Mouse (Mus musculus) MEL-GATA-1-ER (cell line): ENCODE measurements at regions not wholly inside any gene's neighbourhood (a gene's known extent, or its start where the extent isn't known, plus 50 kb on each side); places are given as distances from the start of the nearest gene placed in this dataset.

Source experiments
- DNase-seq: peaks from one replicate; pipeline ENCODE4 v3.0.0-alpha.2; 2012; ENCODE audit warnings: low read depth; ENCODE audit errors: extremely low read depth

- no peak for DNase-seq
Observed at GRCm38 (mm10) chr2:64860113-64860512, 164.7 kb downstream of the Grb14 start.

DNA sequence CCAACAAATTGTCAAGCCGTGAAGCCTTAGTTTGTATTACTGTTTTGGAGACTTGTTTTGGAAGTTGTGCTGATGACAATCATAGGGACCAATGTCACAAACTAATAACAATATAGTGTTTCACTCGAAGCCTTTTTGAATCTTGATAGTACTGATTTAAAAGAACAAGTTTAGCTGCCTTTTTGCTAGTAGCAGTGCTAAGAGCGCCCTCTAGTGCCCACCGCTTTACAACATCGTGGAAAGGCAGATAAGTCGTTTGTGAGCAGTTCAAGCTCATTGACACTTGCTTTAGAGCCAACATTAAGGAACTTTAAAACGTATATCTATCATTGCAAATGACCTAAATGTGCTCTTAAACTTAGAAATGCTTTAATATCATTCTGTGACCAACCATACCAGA lies 170.9 kb downstream of the Grb14 start:
- peak; percentile 44 for DNase-seq

GRCm38 (mm10) chr2:64852913-64853312 lies 171.9 kb downstream of the Grb14 start:
- DNase-seq = no peak

DNA sequence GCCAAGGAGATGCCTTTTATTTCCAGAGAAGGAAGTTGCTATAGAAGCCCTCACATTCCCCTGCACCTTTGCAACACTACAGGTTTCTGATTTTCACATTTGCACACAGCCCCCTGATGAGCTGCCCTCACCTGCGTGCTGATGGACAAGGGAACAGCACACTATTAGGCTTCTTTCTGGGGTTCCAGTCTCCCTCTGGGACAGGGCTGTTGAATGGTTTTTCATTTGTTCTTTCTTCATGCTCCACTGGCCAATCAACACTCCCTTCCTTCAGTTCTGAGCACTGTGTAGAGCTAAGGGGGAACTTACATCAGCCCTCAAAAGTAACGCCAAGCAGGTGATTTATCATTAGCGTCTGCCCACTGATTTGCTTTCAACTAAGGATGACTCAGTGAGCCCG lies 173.7 kb downstream of the Grb14 start:
- DNase-seq = no peak

- DNase-seq = no peak
Observed at GRCm38 (mm10) chr2:64850656-64851055, 174.1 kb downstream of the Grb14 start.

DNA sequence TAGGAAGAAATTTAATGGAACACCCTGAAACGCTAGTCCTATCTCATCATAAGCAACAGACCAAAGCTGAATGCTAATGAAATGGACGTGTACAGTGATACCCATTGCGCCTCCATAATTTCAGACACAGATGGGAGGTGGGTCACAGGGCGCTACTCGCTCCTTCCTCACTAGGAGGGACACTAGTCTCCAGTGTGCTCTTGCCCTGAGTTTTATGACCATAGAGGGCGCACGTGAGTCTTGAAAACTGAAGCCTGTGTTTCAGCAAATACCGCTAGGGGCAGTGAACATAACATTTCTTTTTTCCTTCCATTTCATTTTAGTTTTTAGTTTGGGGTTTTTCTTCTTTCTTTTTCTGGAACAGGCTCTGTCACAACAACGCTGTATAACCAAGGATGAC lies 200.3 kb downstream of the Grb14 start:
- no peak for DNase-seq

GRCm38 (mm10) chr2:64823905-64824304 lies 200.9 kb downstream of the Grb14 start:
- no peak for DNase-seq

DNA sequence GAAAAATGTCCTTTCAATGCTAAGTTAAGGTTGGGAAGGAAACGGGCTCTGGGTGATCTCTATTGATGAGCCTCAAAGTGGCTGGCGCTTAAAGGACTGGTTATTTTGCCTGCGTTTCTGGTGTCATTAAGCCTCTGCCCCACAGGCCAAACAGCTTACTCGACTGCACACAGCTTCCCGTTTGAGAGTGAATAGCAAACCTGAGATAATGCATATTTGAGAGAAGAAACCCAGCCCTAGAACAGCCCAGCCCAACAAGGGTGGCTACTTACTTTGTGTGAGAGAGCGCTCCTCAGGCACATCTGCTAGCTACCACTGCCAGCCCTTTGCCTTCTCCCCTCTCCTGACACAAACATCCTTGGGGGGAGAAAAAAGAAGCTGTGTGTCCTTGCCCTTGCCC lies 201.7 kb downstream of the Grb14 start:
- DNase-seq = no peak

DNA sequence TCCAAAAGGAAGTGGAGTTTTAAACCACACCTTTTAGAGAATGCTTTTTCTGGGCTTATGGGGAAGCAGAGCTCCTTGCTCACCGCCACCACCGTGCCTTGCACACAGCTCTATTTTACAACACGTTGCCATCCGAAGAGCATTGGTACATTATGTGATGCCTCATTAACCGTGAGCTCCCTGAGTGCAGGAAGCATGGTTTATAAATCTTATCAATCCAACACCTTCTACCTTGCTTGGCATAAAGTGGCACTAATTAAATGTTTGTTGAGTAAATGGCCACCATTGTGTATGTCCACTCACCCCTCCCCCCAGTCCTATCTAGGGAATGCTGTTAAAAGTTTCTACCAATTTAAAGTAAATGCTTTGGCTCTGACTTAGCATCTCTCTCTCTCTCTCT lies 206.6 kb downstream of the Grb14 start:
- no peak for DNase-seq
